Mouse (Mus musculus) CD4-positive, CD25-positive, alpha-beta regulatory T cell, adult 4 months (primary cell): ENCODE results near the gene CK137956. TPM values are rescaled to one million over a fixed set of nuclear protein-coding genes. Genes with fewer than 3 reads are reported as not detected.

Experiments
- ATAC-seq: one replicate; pipeline ENCODE4 v1.8.0; 2017
- polyA plus RNA-seq, 2 experiments: library from polyadenylated mRNA; unstranded; fragments of 100-300 nt; shearing (Covaris generic); gene quantifications; one replicate each; pipeline ENCODE4 v1.2.1; 2017

Gene CK137956
- polyA plus RNA-seq, 2 experiments from 2014 or later: not detected

DNA sequence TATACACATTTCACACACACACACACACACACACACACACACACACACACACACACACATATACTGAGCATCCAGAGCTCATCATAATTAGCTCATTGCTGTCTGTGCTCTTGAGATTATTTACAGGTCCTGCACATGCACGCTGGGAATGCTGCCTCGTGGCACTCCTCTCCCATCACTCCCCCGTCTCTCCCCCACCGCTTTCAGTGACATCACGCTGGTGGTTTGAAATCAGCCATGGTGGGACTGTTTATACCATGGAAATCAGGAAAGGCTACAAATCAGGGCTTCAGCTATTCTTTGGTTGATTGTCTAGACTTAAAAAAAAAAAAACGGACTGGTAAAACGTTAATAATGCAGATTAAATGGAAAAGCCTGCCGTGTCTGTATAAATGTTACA is 63.6 kb downstream of the CK137956 start:
- no peak for ATAC-seq

DNA sequence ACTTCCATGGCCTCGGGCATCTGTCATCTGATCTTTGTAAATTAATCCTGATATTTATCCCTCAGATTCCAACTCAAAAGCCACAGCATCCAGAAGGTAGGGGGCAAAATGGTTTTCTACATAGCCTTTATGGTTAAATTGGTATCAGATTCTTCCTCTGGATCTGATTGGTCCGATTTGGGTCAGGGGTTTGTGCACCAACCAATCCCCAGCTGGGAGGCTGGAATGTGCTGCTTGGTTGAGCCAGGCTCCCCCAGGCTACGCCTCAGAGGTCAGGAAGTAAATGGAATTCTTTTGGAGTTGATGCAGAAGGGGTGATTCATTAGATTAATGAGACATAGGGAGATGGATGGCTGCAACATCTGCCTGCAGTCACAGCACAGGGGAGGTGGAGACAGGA is 66.8 kb downstream of the CK137956 start:
- no peak for ATAC-seq

DNA sequence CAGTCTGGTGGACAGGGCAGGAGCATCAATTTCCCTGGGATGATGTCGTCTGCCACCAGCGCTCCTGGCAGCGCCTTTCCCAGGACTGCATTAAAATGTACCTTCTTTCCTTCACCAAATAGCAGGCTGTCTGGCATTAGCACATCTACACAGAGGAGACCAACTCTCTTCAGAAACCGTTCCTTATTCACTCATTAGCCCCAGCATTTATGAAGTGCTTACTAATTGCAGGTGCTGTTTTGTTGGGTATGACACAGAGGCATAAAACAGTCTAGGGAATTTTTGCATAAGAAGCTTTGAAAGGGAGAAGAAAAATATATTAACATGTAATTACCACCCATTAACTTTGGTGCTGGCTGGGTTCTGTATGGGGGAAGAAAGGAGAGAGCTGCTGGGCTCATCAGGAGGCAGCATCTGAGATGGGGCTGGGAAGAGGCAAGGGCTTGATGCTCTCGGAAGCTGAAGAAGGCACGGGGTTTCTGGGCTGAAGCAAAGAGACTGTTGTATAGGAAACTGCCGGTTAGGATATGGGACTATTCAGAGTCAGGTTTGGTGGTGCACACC is 69.8 kb downstream of the CK137956 start:
- no peak for ATAC-seq

DNA sequence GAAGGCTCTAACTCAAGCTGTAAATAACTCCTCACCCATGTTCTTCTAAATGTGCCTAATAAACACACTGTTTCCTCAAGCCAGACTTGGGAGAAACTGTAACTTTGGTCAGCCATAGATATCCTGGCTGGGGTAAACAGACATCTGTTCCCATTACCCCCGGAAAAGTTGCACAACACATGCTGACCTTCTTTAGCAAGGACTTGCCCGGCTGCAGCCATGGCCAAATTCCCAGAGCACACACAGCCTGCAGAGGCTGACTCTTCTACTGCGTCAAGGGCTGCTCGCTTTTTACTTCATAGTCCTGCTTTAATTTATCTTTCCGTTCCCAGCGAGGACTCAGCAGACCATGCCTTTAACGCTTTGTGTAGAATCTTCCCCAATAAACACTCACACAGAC is 81.7 kb downstream of the CK137956 start:
- ATAC-seq: no peak

DNA sequence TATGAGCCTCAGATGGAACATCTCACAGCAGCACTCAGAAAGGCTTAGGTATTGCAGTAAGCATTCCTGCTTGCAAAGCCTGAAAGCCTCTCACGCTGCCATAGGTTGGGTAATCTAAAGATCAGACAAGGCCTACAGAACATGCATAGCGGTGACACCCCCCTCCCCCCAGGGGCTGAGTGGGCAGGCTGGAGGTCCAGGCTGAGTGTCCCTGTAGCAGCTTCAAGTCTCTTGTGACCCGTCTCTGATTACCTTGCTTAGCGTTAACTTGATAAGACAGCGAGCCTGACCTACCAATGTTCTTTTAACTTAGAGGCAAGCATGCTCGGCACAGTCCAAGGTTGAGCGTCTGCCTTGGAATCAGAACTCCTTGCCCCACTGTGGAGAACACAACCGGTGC is 91.8 kb downstream of the CK137956 start:
- ATAC-seq: no peak

Other genes with a start within 250 kb of the CK137956 start
- not detected for gene Csmd2, start 16.9 kb upstream of the CK137956 start, polyA plus RNA-seq